In genomic region chr6:146207204-146207959, GRCm38 (mm10) we compare ENCODE assay signal across 11 mouse cellular contexts.
A peak's percentile ranks its signal among the peaks of the same experiment; 100 is the strongest.
DNase-seq lines count a peak whose midpoint lies in the region; ATAC-seq and TF ChIP-seq lines count a peak whose summit lies in the region.
"Had no signal": no experiment of that assay in that cellular context is flagged by ENCODE, and none has a peak within 500 bp of the region (broad histone marks: within the 10 kb centered on the region; RNA-seq: fewer than 3 reads in every experiment).

No protein-coding gene starts in this region.

- H3K9ac ChIP-seq in intestine, embryonic 16.5 days (ENCODE audit: low read depth, low read length), result no peak overlapping the region
- H3K9ac ChIP-seq in intestine, postnatal 0 days (ENCODE audit: low read depth, low read length), result no peak overlapping the region
- no peak overlapping the region for H3K9ac ChIP-seq in embryonic facial prominence, embryonic 15.5 days
- H3K9ac ChIP-seq in limb, embryonic 13.5 days, result no peak overlapping the region
- no peak overlapping the region for H3K9ac ChIP-seq in hindbrain, embryonic 14.5 days

- WGBS in intestine, embryonic 16.5 days, result 71% methylated on average over 10 of the region's 10 CpGs
- WGBS in intestine, postnatal 0 days, result 74% methylated on average over 10 of the region's 10 CpGs
- 75% methylated on average over 10 of the region's 10 CpGs for WGBS in embryonic facial prominence, embryonic 15.5 days
- WGBS in limb, embryonic 13.5 days, result 67% methylated on average over 10 of the region's 10 CpGs
- 84% methylated on average over 10 of the region's 10 CpGs for WGBS in hindbrain, embryonic 14.5 days

- no peaks in the 10 kb centered on the region for H3K4me1 ChIP-seq in intestine, embryonic 16.5 days (ENCODE audit: control insufficient read depth, insufficient read depth, low read length)
- no peaks in the 10 kb centered on the region for H3K4me1 ChIP-seq in intestine, postnatal 0 days (replicated peaks; ENCODE audit: control insufficient read depth, insufficient read depth, low read length)
- 0 out of 2 replicates have a peak, but pooled peaks cover 5% of the 10 kb centered on the region for H3K4me1 ChIP-seq in embryonic facial prominence, embryonic 15.5 days
- peaks cover 16% of the 10 kb centered on the region; the same call in 1 of the 2 replicates for H3K4me1 ChIP-seq in limb, embryonic 13.5 days
- H3K4me1 ChIP-seq in hindbrain, embryonic 14.5 days (replicated peaks; ENCODE audit: control insufficient read depth, insufficient read depth, low read length), result no peaks in the 10 kb centered on the region

- ATAC-seq in intestine, embryonic 16.5 days, result 0 out of 2 replicates have a peak, but pooled peaks have one; percentile 36
- ATAC-seq in intestine, postnatal 0 days, result no peak
- no peak for ATAC-seq in embryonic facial prominence, embryonic 15.5 days (ENCODE audit: insufficient number of reproducible peaks, low FRiP score, low TSS enrichment, low read depth)
- no peak for ATAC-seq in limb, embryonic 13.5 days (ENCODE audit: low FRiP score, low read depth)
- no peak for ATAC-seq in hindbrain, embryonic 14.5 days (ENCODE audit: low FRiP score)
- ATAC-seq: CD4-positive, CD25-positive, alpha-beta regulatory T cell, adult 4 months; hindbrain, postnatal 0 days had no signal

- intact Hi-C loops in heart, postnatal 10 days (cut with DNase I), result no loop called here
- intact Hi-C loops in gastrocnemius, postnatal 14 days (cut with DNase I; ENCODE audit: low total_unique reads), result no loop called here

- TF ChIP-seq CTCF in intestine, postnatal 0 days (IDR thresholded peaks at IDR 0.05; ENCODE audit: low read depth), result no peak

- H3K9me3 ChIP-seq in intestine, embryonic 16.5 days (ENCODE audit: control insufficient read depth, low read length), result no peaks in the 10 kb centered on the region
- H3K9me3 ChIP-seq in intestine, postnatal 0 days (ENCODE audit: control insufficient read depth), result no peaks in the 10 kb centered on the region
- H3K9me3 ChIP-seq in embryonic facial prominence, embryonic 15.5 days (replicated peaks), result no peaks in the 10 kb centered on the region
- H3K9me3 ChIP-seq in limb, embryonic 13.5 days, result no peaks in the 10 kb centered on the region
- no peaks in the 10 kb centered on the region for H3K9me3 ChIP-seq in hindbrain, embryonic 14.5 days (ENCODE audit: control insufficient read depth, low read length)

- H3K27ac ChIP-seq in intestine, embryonic 16.5 days (ENCODE audit: low read length), result no peak overlapping the region; the same call in 1 of the 2 replicates
- no peak overlapping the region for H3K27ac ChIP-seq in intestine, postnatal 0 days (ENCODE audit: low read depth, low read length)
- 0 out of 2 replicates have a peak overlapping the region, but pooled peaks have one; percentile 17 for H3K27ac ChIP-seq in embryonic facial prominence, embryonic 15.5 days (replicated peaks)
- H3K27ac ChIP-seq in limb, embryonic 13.5 days, result 0 out of 2 replicates have a peak overlapping the region, but pooled peaks have one; percentile 28
- H3K27ac ChIP-seq in hindbrain, embryonic 14.5 days, result no peak overlapping the region
- H3K27ac ChIP-seq: hindbrain, postnatal 0 days had no signal

- no peak overlapping the region for H3K4me3 ChIP-seq in intestine, embryonic 16.5 days (ENCODE audit: low read length)
- H3K4me3 ChIP-seq in intestine, postnatal 0 days (ENCODE audit: low read depth, low read length), result no peak overlapping the region
- H3K4me3 ChIP-seq in embryonic facial prominence, embryonic 15.5 days (replicated peaks), result no peak overlapping the region
- no peak overlapping the region for H3K4me3 ChIP-seq in limb, embryonic 13.5 days
- no peak overlapping the region for H3K4me3 ChIP-seq in hindbrain, embryonic 14.5 days (replicated peaks; ENCODE audit: low read length)

- H3K4me2 ChIP-seq in intestine, embryonic 16.5 days (ENCODE audit: low read depth, low read length), result no peak overlapping the region
- H3K4me2 ChIP-seq in intestine, postnatal 0 days (replicated peaks; ENCODE audit: low read depth), result no peak overlapping the region
- no peak overlapping the region for H3K4me2 ChIP-seq in embryonic facial prominence, embryonic 15.5 days (replicated peaks)
- H3K4me2 ChIP-seq in limb, embryonic 13.5 days (replicated peaks), result no peak overlapping the region
- no peak overlapping the region for H3K4me2 ChIP-seq in hindbrain, embryonic 14.5 days (replicated peaks)

- DNase-seq in heart, postnatal 10 days, result peak; percentile 38 to 50
- DNase-seq in hindbrain, embryonic 14.5 days (ENCODE audit: low spot score), result no peak
- DNase-seq in thymus, postnatal 10 days (ENCODE audit: low spot score in 2 of 2), result no peak
- no peak for DNase-seq in gastrocnemius, postnatal 14 days
- DNase-seq: embryo, embryonic 11 days had no signal

- no peaks in the 10 kb centered on the region for H3K36me3 ChIP-seq in intestine, embryonic 16.5 days (ENCODE audit: control insufficient read depth, insufficient read depth, low read length)
- no peaks in the 10 kb centered on the region for H3K36me3 ChIP-seq in intestine, postnatal 0 days (ENCODE audit: control insufficient read depth, insufficient read depth)
- H3K36me3 ChIP-seq in embryonic facial prominence, embryonic 15.5 days, result no peaks in the 10 kb centered on the region
- H3K36me3 ChIP-seq in limb, embryonic 13.5 days, result no peaks in the 10 kb centered on the region
- H3K36me3 ChIP-seq in hindbrain, embryonic 14.5 days (replicated peaks; ENCODE audit: control insufficient read depth, insufficient read depth), result no peaks in the 10 kb centered on the region

- no peaks in the 10 kb centered on the region for H3K27me3 ChIP-seq in intestine, embryonic 16.5 days (replicated peaks; ENCODE audit: control insufficient read depth, insufficient read depth, low read length)
- no peaks in the 10 kb centered on the region for H3K27me3 ChIP-seq in intestine, postnatal 0 days (replicated peaks; ENCODE audit: control insufficient read depth, insufficient read depth, low read length)
- no peaks in the 10 kb centered on the region for H3K27me3 ChIP-seq in embryonic facial prominence, embryonic 15.5 days
- no peaks in the 10 kb centered on the region for H3K27me3 ChIP-seq in limb, embryonic 13.5 days
- H3K27me3 ChIP-seq in hindbrain, embryonic 14.5 days (ENCODE audit: control insufficient read depth, insufficient read depth, low read length), result no peaks in the 10 kb centered on the region

Comparison
In these comparisons a context has a peak if more than half of its experiments do, and no peak if none do; other contexts are left out.
1. H3K27ac ChIP-seq: peak in embryonic facial prominence, embryonic 15.5 days (single experiment) and limb, embryonic 13.5 days (single experiment); none in intestine, embryonic 16.5 days (single experiment), intestine, postnatal 0 days (single experiment) and hindbrain, embryonic 14.5 days (single experiment).
2. DNase-seq: peak in heart, postnatal 10 days (2 of 2); none in hindbrain, embryonic 14.5 days (single experiment), thymus, postnatal 10 days (0 of 2) and gastrocnemius, postnatal 14 days (single experiment).